Mouse (Mus musculus): ENCODE measurements around the gene Olfr548-ps1. TPM values are rescaled to one million over a fixed set of nuclear protein-coding genes. Genes with fewer than 3 reads are reported as not detected.
A peak's percentile ranks its signal among the peaks of the same experiment; 100 is the strongest.

Gene Olfr548-ps1
- total and polyA plus RNA-seq, 2 experiments from 2014 or later: not detected

- Histone ChIP-seq H3K27ac (ENCODE audit: low read depth) (no peak overlapping the region), H3K4me2 (ENCODE audit: low read depth, low read length) (no peak overlapping the region), H3K4me3 (ENCODE audit: low read depth, low read length) (no peak overlapping the region), H3K9ac (replicated peaks; ENCODE audit: low read depth, low read length) (no peak overlapping the region), H3K36me3 (replicated peaks; ENCODE audit: control insufficient read depth, insufficient read depth, low read length) (no peaks in the 10 kb centered on the region), H3K9me3 (replicated peaks; ENCODE audit: control insufficient read depth, low read length) (no peaks in the 10 kb centered on the region), H3K27me3 (ENCODE audit: control insufficient read depth, insufficient read depth, low read length) (no peaks in the 10 kb centered on the region), H3K4me1 (ENCODE audit: control insufficient read depth, insufficient read depth) (no peaks in the 10 kb centered on the region)
- DNase-seq (ENCODE audit: low spot score): no peak
- 69% methylated on average over 3 of the region's 3 CpGs for WGBS
- ATAC-seq (ENCODE audit: insufficient read depth, low read depth): no peak
- no peak for TF ChIP-seq CTCF (IDR thresholded peaks at IDR 0.05; ENCODE audit: low read depth)
These were observed 12.6 kb downstream of the Olfr548-ps1 start for GRCm38 (mm10) chr7:102553279-102553678.

- Histone ChIP-seq H3K4me2 (ENCODE audit: low read depth, low read length) (peak within 1 kb of the TSS; percentile 70), H3K36me3 (replicated peaks; ENCODE audit: control insufficient read depth, insufficient read depth, low read length) (peaks cover 19% of the 10 kb centered on the region; the same call in 1 of the 2 replicates), H3K9me3 (replicated peaks; ENCODE audit: control insufficient read depth, low read length) (no peaks in the 10 kb centered on the region), H3K27ac (ENCODE audit: low read depth) (peak within 1 kb of the TSS; percentile 63), H3K4me1 (ENCODE audit: control insufficient read depth, insufficient read depth) (peaks cover 6% of the 10 kb centered on the region), H3K9ac (replicated peaks; ENCODE audit: low read depth, low read length) (peak within 1 kb of the TSS; percentile 69), H3K27me3 (ENCODE audit: control insufficient read depth, insufficient read depth, low read length) (no peaks in the 10 kb centered on the region), H3K4me3 (ENCODE audit: low read depth, low read length) (peak within 1 kb of the TSS; percentile 64)
- peak; percentile 98 for ATAC-seq (ENCODE audit: insufficient read depth, low read depth)
- WGBS: 13% methylated on average over 10 of the region's 10 CpGs
- no peak for TF ChIP-seq CTCF (IDR thresholded peaks at IDR 0.05; ENCODE audit: low read depth)
- no peak for TF ChIP-seq EP300 (IDR thresholded peaks at IDR 0.05; ENCODE audit: low read depth)
- peak; percentile 94 for DNase-seq (ENCODE audit: low spot score)
These were observed 24.6 kb downstream of the Olfr548-ps1 start, which contains the start of gene Trim21 for GRCm38 (mm10) chr7:102564999-102565997. TSS of gene Trim21 (minus strand) at chr7:102565486.

- Histone ChIP-seq H3K4me2 (ENCODE audit: low read depth, low read length) (no peak overlapping the region), H3K4me1 (ENCODE audit: control insufficient read depth, insufficient read depth) (peaks cover 6% of the 10 kb centered on the region), H3K9ac (replicated peaks; ENCODE audit: low read depth, low read length) (no peak overlapping the region), H3K27ac (ENCODE audit: low read depth) (no peak overlapping the region), H3K27me3 (ENCODE audit: control insufficient read depth, insufficient read depth, low read length) (no peaks in the 10 kb centered on the region), H3K9me3 (replicated peaks; ENCODE audit: control insufficient read depth, low read length) (no peaks in the 10 kb centered on the region), H3K4me3 (ENCODE audit: low read depth, low read length) (no peak overlapping the region), H3K36me3 (replicated peaks; ENCODE audit: control insufficient read depth, insufficient read depth, low read length) (peaks cover 17% of the 10 kb centered on the region; the same call in 1 of the 2 replicates)
- no peak for DNase-seq (ENCODE audit: low spot score)
- no peak for ATAC-seq (ENCODE audit: insufficient read depth, low read depth)
- 87% methylated on average over 4 of the region's 4 CpGs for WGBS
- TF ChIP-seq EP300 (IDR thresholded peaks at IDR 0.05; ENCODE audit: low read depth) (no peak), CTCF (IDR thresholded peaks at IDR 0.05; ENCODE audit: low read depth) (no peak)
These were observed 25.5 kb downstream of the Olfr548-ps1 start for GRCm38 (mm10) chr7:102566219-102566618.

DNA sequence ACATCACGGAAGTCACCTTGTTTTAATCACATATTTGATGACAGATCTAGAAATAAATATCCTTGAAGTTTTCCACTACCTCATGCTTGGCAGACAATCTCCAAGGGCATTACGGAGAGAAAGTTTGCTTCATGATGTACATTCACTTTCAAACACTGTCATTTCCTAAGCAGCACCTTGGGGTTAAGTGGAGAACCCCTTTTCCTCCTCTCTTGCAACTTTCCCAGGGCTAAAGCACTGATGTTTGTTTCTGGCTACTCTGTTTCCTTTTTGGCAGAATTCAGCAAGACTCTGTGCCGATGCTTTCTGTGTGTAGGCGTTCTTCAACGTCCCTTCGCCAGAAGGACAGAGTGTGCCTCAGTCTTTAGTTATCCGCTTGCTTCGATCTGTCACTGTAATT, 30.4 kb downstream of the Olfr548-ps1 start, which contains the start of gene Olfr550:
TSS of gene Olfr550 (plus strand) at position 301 of the 400 bp plus-strand sequence.
- H3K27me3 ChIP-seq (ENCODE audit: control insufficient read depth, insufficient read depth, low read length): no peaks in the 10 kb centered on the region
- no peaks in the 10 kb centered on the region for H3K36me3 ChIP-seq (replicated peaks; ENCODE audit: control insufficient read depth, insufficient read depth, low read length)
- DNase-seq (ENCODE audit: low spot score) (no peak), ATAC-seq (ENCODE audit: insufficient read depth, low read depth) (no peak)
- H3K4me1 ChIP-seq (ENCODE audit: control insufficient read depth, insufficient read depth): no peaks in the 10 kb centered on the region
- WGBS: 82% methylated on average over 8 of the region's 8 CpGs
- TF ChIP-seq EP300 (IDR thresholded peaks at IDR 0.05; ENCODE audit: low read depth) (no peak), CTCF (IDR thresholded peaks at IDR 0.05; ENCODE audit: low read depth) (no peak)
- H3K4me2 ChIP-seq (ENCODE audit: low read depth, low read length): no peak within 1 kb of the TSS
- H3K9me3 ChIP-seq (replicated peaks; ENCODE audit: control insufficient read depth, low read length): no peaks in the 10 kb centered on the region
- no peak within 1 kb of the TSS for H3K4me3 ChIP-seq (ENCODE audit: low read depth, low read length)
- no peak within 1 kb of the TSS for H3K27ac ChIP-seq (ENCODE audit: low read depth)
- H3K9ac ChIP-seq (replicated peaks; ENCODE audit: low read depth, low read length): no peak within 1 kb of the TSS

DNA sequence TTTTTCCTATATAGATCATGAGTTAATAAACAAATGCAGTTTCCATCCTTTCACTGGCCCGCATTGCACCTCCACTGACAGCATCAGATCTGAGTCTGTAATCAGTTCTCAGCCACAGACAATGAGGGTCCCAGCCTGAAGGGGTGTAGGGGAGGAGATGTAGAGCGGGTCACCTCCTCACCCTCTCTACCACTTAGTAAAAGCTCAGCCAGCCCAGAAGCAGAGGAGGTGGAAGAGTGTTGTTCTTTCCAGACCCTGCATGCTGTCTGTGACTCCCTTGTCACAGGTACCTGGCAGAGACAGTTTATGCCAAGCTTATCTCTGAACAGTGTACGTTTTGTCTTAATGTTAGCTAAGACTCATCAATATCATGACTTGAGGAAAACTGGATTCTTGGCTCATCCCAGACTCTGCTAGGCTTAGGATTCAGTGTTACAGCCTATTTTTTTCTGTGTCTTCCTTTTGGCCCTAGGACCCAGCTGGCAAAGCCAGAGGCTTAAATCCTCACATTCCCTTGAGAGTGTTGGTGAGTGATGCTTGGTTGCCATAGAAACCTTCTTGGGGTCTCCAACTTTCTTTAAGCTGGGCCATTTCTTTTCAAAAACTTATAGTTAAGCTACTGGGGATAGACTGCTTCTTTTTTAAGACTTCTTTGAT, 32.6 kb downstream of the Olfr548-ps1 start:
- 72% methylated on average over 3 of the region's 3 CpGs for WGBS
- TF ChIP-seq EP300 (IDR thresholded peaks at IDR 0.05; ENCODE audit: low read depth) (no peak), CTCF (IDR thresholded peaks at IDR 0.05; ENCODE audit: low read depth) (no peak)
- H3K36me3 ChIP-seq (replicated peaks; ENCODE audit: control insufficient read depth, insufficient read depth, low read length): no peaks in the 10 kb centered on the region
- H3K4me2 ChIP-seq (ENCODE audit: low read depth, low read length): no peak overlapping the region
- H3K9ac ChIP-seq (replicated peaks; ENCODE audit: low read depth, low read length): no peak overlapping the region
- H3K9me3 ChIP-seq (replicated peaks; ENCODE audit: control insufficient read depth, low read length): no peaks in the 10 kb centered on the region
- H3K27me3 ChIP-seq (ENCODE audit: control insufficient read depth, insufficient read depth, low read length): no peaks in the 10 kb centered on the region
- no peak overlapping the region for H3K4me3 ChIP-seq (ENCODE audit: low read depth, low read length)
- ATAC-seq (ENCODE audit: insufficient read depth, low read depth): no peak
- no peaks in the 10 kb centered on the region for H3K4me1 ChIP-seq (ENCODE audit: control insufficient read depth, insufficient read depth)
- H3K27ac ChIP-seq (ENCODE audit: low read depth): no peak overlapping the region
- no peak for DNase-seq (ENCODE audit: low spot score)
